ENCODE assay signal across 8 mouse cellular contexts in genomic region chr2:177957145-177957544, GRCm38 (mm10). TPM values are rescaled to one million over a fixed set of nuclear protein-coding genes. Genes with fewer than 3 reads are reported as not detected.
DNase-seq lines count a peak whose midpoint lies in the region; ATAC-seq and TF ChIP-seq lines count a peak whose summit lies in the region.
"Not testable (repeated sequence)": the region's sequence is repeated elsewhere in the genome, so short reads cannot be mapped to it uniquely, and the experiment has no call there.

TSS of gene Gm14326 (minus strand) at chr2:177957297.

- 6% methylated on average over 4 of the region's 7 CpGs for WGBS in forebrain, postnatal 0 days
- WGBS in neural tube, embryonic 14.5 days, result 0% methylated on average over 4 of the region's 7 CpGs

- not testable (repeated sequence) for ATAC-seq in CD4-positive, CD25-positive, alpha-beta regulatory T cell, adult 4 months; forebrain, postnatal 0 days; neural tube, embryonic 14.5 days (ENCODE audit: low read depth)

- peak within 1 kb of the TSS; percentile 44 for H3K4me2 ChIP-seq in forebrain, postnatal 0 days (ENCODE audit: low read depth)
- peak within 1 kb of the TSS; percentile 20; the same call in 1 of the 2 replicates for H3K4me2 ChIP-seq in neural tube, embryonic 14.5 days (ENCODE audit: low read depth, low read length)

- not testable (repeated sequence) for H3K27me3 ChIP-seq in forebrain, postnatal 0 days (ENCODE audit: insufficient read depth, low read length); neural tube, embryonic 14.5 days (ENCODE audit: control insufficient read depth, insufficient read depth, low read length); testis, adult 2 months (ENCODE audit: control insufficient read depth, insufficient read depth, low read length)

- not testable (repeated sequence) for TF ChIP-seq POLR2A in testis, adult 2 months (IDR thresholded peaks at IDR 0.05; ENCODE audit: control insufficient read depth, low read depth, low read length)

- H3K36me3 ChIP-seq in forebrain, postnatal 0 days (ENCODE audit: insufficient read depth); neural tube, embryonic 14.5 days (ENCODE audit: control insufficient read depth, insufficient read depth, low read length); testis, adult 2 months (ENCODE audit: control insufficient read depth, insufficient read depth, low read length): not testable (repeated sequence)

- DNase-seq in c-Kit-positive CD71-positive TER-119-negative erythroid progenitor cells, embryonic 14.5 days (ENCODE audit: low read depth), result peak; percentile 15
- peak; percentile 38 for DNase-seq in forebrain, postnatal 0 days
- peak; percentile 77 for DNase-seq in heart, postnatal 4 days
- peak; percentile 72 to 94 for DNase-seq in layer of hippocampus, adult 2 months (ENCODE audit: low spot score in 2 of 2)
- DNase-seq in lung, adult 18-20 months, result peak; percentile 94

- H3K4me3 ChIP-seq in forebrain, postnatal 0 days (ENCODE audit: low read depth, low read length), result peak within 1 kb of the TSS; percentile 31
- H3K4me3 ChIP-seq in layer of hippocampus, adult 2 months, result peak within 1 kb of the TSS; percentile 62
- peak within 1 kb of the TSS; percentile 30 for H3K4me3 ChIP-seq in neural tube, embryonic 14.5 days (ENCODE audit: low read depth, low read length)
- peak within 1 kb of the TSS; percentile 34 for H3K4me3 ChIP-seq in testis, adult 2 months (ENCODE audit: control insufficient read depth, low read depth, low read length)

- TF ChIP-seq CTCF in forebrain, postnatal 0 days (IDR thresholded peaks at IDR 0.05; ENCODE audit: low read depth); layer of hippocampus, adult 2 months (conservative IDR thresholded peaks at IDR 0.05); testis, adult 2 months (IDR thresholded peaks at IDR 0.05; ENCODE audit: control insufficient read depth, insufficient read depth, insufficient replicate concordance, low read depth, low read length): not testable (repeated sequence)

- not testable (repeated sequence) for H3K9me3 ChIP-seq in forebrain, postnatal 0 days (ENCODE audit: low read length); neural tube, embryonic 14.5 days (ENCODE audit: control insufficient read depth, low read length)

- peak within 1 kb of the TSS; percentile 31; the same call in 1 of the 2 replicates for H3K9ac ChIP-seq in forebrain, postnatal 0 days
- not testable (repeated sequence) for H3K9ac ChIP-seq in neural tube, embryonic 14.5 days (replicated peaks; ENCODE audit: low read depth, low read length)

- H3K27ac ChIP-seq in forebrain, postnatal 0 days (ENCODE audit: low read depth, low read length); neural tube, embryonic 14.5 days (ENCODE audit: low read depth, low read length); testis, adult 2 months (ENCODE audit: control insufficient read depth, insufficient read depth, low read depth, low read length): not testable (repeated sequence)
- peak within 1 kb of the TSS; percentile 53 for H3K27ac ChIP-seq in layer of hippocampus, adult 2 months

- not testable (repeated sequence) for H3K4me1 ChIP-seq in forebrain, postnatal 0 days (ENCODE audit: insufficient read depth); neural tube, embryonic 14.5 days (ENCODE audit: control insufficient read depth, insufficient read depth, low read length); testis, adult 2 months (ENCODE audit: control insufficient read depth, insufficient read depth, low read length)

RNA-seq across cellular contexts. Expression of gene Gm14326, which starts in this region (rescaled TPM):
- 10 to 100 TPM; 10.8 to 11.7 TPM for polyA plus RNA-seq in CD4-positive, CD25-positive, alpha-beta regulatory T cell, adult 4 months (2017; shearing (Covaris generic))
- 16.8 and 20.2 TPM in 2 replicates for total RNA-seq in forebrain, postnatal 0 days (2014; rRNA removed)
- polyA plus RNA-seq in forebrain, postnatal 0 days (2015; fragmentation: Nextera tagmentation; extraction: Ambion mirVana), result 17.8 and 18.2 TPM in 2 replicates
- 10 to 100 TPM; 30.0 to 33.5 TPM for total RNA-seq in heart, postnatal 4 days (2021)
- 10 to 100 TPM; 45.8 to 63.5 TPM for total RNA-seq in layer of hippocampus, adult 2 months (2021)
- polyA plus RNA-seq in neural tube, embryonic 14.5 days (2014; fragmentation: Nextera tagmentation; extraction: Ambion mirVana), result 17.6 and 18.5 TPM in 2 replicates
- 0.35 and 0.56 TPM in 2 replicates for polyA plus RNA-seq in testis, adult 2 months (2012; rRNA removed)

Comparison
In these comparisons a context has a peak if more than half of its experiments do, and no peak if none do; other contexts are left out.
1. DNase-seq: peak in every context shown above with its lines; median percentile 94 in lung, adult 18-20 months; 83 in layer of hippocampus, adult 2 months; 77 in heart, postnatal 4 days; 38 in forebrain, postnatal 0 days; 15 in c-Kit-positive CD71-positive TER-119-negative erythroid progenitor cells, embryonic 14.5 days.